Mouse (Mus musculus) layer of hippocampus, postnatal 10 days (tissue): ENCODE results near the gene Agbl2. TPM values are rescaled to one million over a fixed set of nuclear protein-coding genes. Genes with fewer than 3 reads are reported as not detected.

Source experiments
- DNase-seq, 2 experiments: peaks; one replicate each; pipeline ENCODE4 v3.0.0; 2021; ENCODE audit warnings: low spot score in 2 of 2
- long read RNA-seq: library from polyadenylated mRNA; stranded (forward); transcript quantifications from one replicate; pipeline ENCODE4 v2.0.0, GENCODE M21; 2023
- total RNA-seq, 2 experiments: library from RNA; stranded (reverse); gene quantifications; 2 replicates each; pipeline ENCODE4 v1.2.3; 2021

Agbl2 gene
- 1 to 10 TPM in 1 of 2 experiments, under 1 TPM in 1; 0.45 to 1.0 TPM for total RNA-seq
- long read RNA-seq, partial matches to known transcripts: 0 of 1 reads
- long read RNA-seq, other reads (novel, unspliced or antisense): 1 of 1 reads

- peak in 1 of 2 experiments; percentile 8 for DNase-seq
Observed at GRCm38 (mm10) chr2:90782458-90782857, at the start of gene Agbl2. TSS of gene Agbl2 (plus strand) at chr2:90782727.

DNA sequence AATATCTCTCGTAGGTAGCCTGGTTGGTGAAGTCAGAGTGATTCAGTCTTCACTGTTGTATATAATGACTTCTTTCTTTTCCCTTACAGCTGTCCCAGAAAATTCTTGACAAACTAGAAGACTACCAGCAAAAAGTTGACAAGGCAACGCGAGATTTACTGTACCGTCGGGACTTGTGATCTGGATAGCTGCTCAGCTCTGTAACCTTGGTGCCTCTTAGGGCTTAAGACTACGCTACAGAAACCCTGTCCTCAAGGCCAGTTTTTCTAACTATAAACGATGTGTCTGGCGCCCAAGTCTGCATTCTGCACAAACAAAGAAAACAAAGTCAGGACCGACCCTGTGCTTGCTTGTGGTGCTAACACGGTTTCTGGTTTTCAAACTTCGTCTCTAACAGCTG is 47.2 kb upstream of the Agbl2 start:
- no peak for DNase-seq

DNA sequence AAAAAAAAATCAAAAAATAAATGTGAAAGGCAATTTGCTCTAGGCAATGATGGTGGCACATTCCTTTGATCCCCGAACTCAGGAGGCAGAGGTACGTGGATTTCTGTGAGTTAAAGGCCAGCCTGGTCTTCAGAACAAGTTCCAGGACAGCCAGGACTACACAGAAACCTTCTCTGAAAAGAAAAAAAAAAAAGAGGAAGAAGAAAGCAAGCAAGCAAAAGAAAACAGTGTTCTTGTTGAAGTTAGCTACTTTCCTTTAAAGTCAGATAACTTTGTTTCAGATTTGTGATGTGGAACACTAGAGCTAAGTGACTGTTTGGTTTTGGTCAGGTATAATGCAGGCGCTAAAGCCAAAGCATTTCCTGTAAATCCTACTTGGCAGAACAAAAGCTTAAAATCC is 43.7 kb upstream of the Agbl2 start:
- no peak for DNase-seq

DNA sequence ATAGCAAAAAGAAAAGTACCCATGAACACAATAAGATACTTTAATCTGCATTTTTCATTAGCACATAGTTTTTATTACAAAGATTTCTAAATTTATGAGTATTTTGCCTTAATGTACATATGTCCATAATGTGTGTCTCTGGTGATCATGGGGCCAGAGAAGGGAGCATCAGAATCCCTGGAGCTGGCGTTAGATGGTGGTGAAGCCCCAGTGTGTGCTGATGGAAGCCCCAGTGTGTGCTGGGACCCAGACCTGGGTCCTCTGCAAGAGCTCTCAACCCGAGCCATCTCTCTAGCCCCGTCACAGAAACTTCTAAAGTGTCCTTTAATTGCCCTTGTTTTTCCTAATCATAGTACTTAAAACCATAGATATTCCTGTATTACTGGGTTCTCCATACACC is 43.2 kb upstream of the Agbl2 start:
- DNase-seq: no peak

DNA sequence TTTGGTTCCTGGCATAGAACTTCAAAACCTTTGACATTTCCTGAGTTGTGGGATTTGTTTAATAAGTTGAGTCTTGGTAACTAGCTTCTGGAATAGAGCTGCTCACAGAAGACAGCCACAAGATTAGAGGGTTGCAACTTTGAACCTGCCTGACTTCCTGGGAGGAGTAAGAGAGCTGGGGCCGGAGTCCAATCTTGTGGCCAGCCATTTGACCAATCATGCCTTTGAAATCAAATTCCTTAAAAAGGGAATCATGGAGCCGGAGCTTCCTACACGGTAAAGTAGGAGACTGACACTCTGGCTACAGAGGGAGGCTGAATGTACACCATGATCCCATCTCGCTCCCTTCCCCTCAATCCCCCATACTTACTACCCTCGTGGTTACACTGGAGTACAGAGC is 42.6 kb upstream of the Agbl2 start:
- DNase-seq: no peak

- DNase-seq: peak in 1 of 2 experiments; percentile 29
Observed at GRCm38 (mm10) chr2:90744285-90745052, 38.1 kb upstream of the Agbl2 start.

GRCm38 (mm10) chr2:90745053-90745678 is 37.4 kb upstream of the Agbl2 start, which contains the start of gene Fnbp4:
TSS of gene Fnbp4 (plus strand) at chr2:90745370.
- DNase-seq: peak; percentile 95 to 97

GRCm38 (mm10) chr2:90745740-90746537 is 36.6 kb upstream of the Agbl2 start:
- DNase-seq: no peak

DNA sequence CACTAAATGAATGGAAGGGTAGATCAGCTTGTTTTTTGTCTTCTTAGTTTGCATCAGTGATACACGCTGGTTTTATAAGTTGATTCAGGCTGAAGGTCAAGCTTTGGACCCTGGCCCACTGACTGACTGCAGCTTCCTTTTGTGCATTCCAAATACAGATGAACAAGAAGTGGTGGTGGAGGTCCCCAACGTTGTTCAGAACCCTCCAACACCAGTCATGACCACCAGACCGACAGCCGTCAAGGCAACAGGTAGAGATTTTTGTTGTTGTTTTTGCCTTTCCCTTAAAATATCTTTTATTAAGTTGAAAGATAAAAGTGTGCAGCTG is 36.0 kb upstream of the Agbl2 start:
- no peak for DNase-seq

- no peak for DNase-seq
Observed at GRCm38 (mm10) chr2:90747131-90747530, 35.4 kb upstream of the Agbl2 start.

DNA sequence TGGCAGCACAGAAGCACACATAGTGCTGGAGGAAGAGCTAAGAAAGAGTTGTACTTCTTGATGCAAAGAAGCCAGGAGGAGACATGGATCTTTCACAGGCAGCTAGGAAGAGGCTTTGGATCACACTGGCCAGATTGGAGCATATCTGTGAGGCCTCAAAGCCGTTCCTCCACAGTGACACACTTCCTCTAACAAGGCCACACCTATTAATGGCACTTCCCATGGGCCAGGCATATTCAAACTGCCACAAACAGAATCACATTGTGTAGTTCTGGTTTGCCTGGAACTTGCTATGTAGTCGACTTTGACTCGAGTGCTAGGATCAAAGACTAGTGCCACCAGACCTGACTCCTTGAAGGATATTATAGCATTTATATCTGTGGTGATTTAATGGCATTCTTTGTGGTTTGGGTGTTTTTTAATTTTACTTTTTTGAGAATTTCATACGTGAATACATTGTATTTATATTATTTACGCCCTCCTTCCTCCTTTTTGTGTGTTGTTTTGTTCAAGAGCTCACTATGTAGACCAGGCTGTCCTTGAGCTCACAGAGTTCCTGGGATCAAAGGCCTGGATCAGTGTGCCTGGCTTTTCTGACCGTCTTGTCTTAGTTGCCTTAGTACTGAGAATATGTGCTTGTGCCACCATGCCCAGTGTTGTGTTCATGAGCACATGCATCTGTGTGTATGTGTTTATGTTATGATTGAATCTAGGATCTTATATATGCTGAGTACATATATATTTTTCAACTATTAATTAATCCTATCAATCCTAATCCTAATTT is 32.7 kb upstream of the Agbl2 start:
- no peak for DNase-seq

GRCm38 (mm10) chr2:90753565-90753964 is 29.0 kb upstream of the Agbl2 start:
- no peak for DNase-seq

- DNase-seq: no peak
Observed at GRCm38 (mm10) chr2:90754188-90754587, 28.3 kb upstream of the Agbl2 start.

- DNase-seq: no peak
Observed at GRCm38 (mm10) chr2:90765123-90765522, 17.4 kb upstream of the Agbl2 start.

GRCm38 (mm10) chr2:90781323-90781722 is 1.2 kb upstream of the Agbl2 start:
- no peak for DNase-seq

- DNase-seq: no peak
Observed at GRCm38 (mm10) chr2:90781938-90782337, 589 bp upstream of the Agbl2 start.

DNA sequence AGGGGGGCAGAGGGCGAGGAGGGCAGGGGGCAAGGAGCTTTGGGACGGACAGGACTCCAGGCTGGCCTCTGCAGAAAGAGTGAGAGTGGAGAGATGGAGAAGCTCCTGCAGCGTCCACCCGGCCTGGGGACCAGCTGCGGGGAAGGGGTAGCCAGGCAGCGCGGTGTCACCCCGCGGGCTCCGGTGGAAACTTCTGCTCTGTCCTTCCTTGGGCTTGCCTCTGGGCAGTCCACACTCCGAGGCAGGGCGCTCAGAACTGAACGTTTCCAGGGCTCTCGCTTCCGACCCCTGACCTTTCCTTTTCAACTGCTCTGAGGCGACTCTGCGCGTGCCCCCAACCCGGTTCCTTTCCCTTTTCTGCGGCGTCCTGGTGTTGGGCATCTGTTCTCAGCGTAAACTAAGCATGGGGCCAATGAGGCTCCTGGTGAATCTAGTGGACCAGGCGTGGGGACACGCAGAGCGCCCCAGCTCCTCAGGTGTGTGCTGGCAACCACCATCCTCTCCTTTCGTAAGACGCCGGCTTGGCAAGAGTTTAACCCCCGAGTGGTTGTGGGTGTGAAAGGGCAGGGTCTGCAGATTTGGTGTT is 467 bp downstream of the Agbl2 start:
- peak; percentile 19 to 22 for DNase-seq

GRCm38 (mm10) chr2:90788126-90788525 is 5.6 kb downstream of the Agbl2 start:
- no peak for DNase-seq

- DNase-seq: no peak
Observed at GRCm38 (mm10) chr2:90808241-90809126, 26.0 kb downstream of the Agbl2 start.

DNA sequence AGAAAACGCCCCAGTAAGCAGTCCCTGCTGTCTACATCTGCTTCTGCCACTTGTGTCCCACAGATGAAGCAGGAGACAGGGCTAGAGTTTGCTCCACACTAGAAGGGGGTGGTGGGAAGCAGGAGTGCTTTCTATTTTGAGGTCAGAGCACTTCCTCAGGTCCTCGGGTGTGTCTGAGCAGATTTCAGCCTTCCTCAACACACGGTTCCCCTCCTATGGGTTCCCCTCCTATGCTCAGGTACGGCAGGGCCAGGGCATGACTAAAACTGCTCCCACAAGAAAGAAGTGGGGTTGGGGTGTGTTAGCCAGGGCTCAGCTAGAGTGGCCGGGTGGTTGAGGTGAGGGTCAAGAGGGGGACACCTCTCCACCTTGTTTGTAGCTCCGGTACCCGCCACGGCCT is 28.2 kb downstream of the Agbl2 start:
- no peak for DNase-seq
